Mouse (Mus musculus) brain, adult 10 weeks (tissue): ENCODE results near the gene Baiap3. TPM values are rescaled to one million over a fixed set of nuclear protein-coding genes. Genes with fewer than 3 reads are reported as not detected.

Experiments
- polyA plus RNA-seq: library from polyadenylated mRNA; stranded (reverse); fragments of 350-450 nt; fragmentation: Illumina TruSeq; extraction: RNeasy Lipid Tissue Mini Kit (QIAGEN cat#74804); gene quantifications from one replicate; pipeline ENCODE4 v1.2.3, GENCODE M21; 2015; ENCODE audit warnings: low read depth, low replicate concordance

Baiap3 gene
- 27.7 TPM for polyA plus RNA-seq

GRCm38 (mm10) chr17:25256140-25256754 lies at the start of gene Baiap3:
TSS of gene Baiap3 (minus strand) at chr17:25256364.

GRCm38 (mm10) chr17:25298094-25298493 lies 41.9 kb upstream of the Baiap3 start, which contains the start of gene Prss34:
TSS of gene Prss34 (plus strand) at chr17:25298394.

GRCm38 (mm10) chr17:25274571-25275346 lies 18.6 kb upstream of the Baiap3 start, which contains the start of gene Ube2i:
TSS of gene Ube2i (minus strand) at chr17:25274622.

GRCm38 (mm10) chr17:25239695-25240636 lies 16.2 kb downstream of the Baiap3 start, which contains the start of the genes Gnptg and Tsr3:
TSS of gene Gnptg (minus strand) at chr17:25240124.
TSS of gene Tsr3 (plus strand) at chr17:25240170.

Other genes starting within 250 kb of the Baiap3 start
- gene Cramp1l, start 240.6 kb downstream of the Baiap3 start, polyA plus RNA-seq, result 11.8 TPM
- 13.7 TPM for gene Ift140, start 240.3 kb downstream of the Baiap3 start, polyA plus RNA-seq
- gene Tmem204, start 172.8 kb downstream of the Baiap3 start, polyA plus RNA-seq, result 13.5 TPM
- gene Telo2, start 140.4 kb downstream of the Baiap3 start, polyA plus RNA-seq, result 26.7 TPM
- gene Ptx4, start 135.6 kb downstream of the Baiap3 start, polyA plus RNA-seq, result not detected
- gene Clcn7, start 123.0 kb downstream of the Baiap3 start, polyA plus RNA-seq, result 34.5 TPM
- not detected for gene Ccdc154, start 93.9 kb downstream of the Baiap3 start, polyA plus RNA-seq
- not detected for gene Gm38655, start 80.9 kb downstream of the Baiap3 start, polyA plus RNA-seq
- gene BC003965, start 71.8 kb downstream of the Baiap3 start, polyA plus RNA-seq, result 24.5 TPM
- 35.6 TPM for gene Unkl, start 68.0 kb downstream of the Baiap3 start, polyA plus RNA-seq
- 127 TPM for gene Gnptg, start 16.2 kb downstream of the Baiap3 start, polyA plus RNA-seq
- gene Tsr3, start 16.2 kb downstream of the Baiap3 start, polyA plus RNA-seq, result 33.2 TPM
- 197 TPM for gene Ube2i, start 18.3 kb upstream of the Baiap3 start, polyA plus RNA-seq
- not detected for gene Prss34, start 42.0 kb upstream of the Baiap3 start, polyA plus RNA-seq
- gene Prss28, start 52.3 kb upstream of the Baiap3 start, polyA plus RNA-seq, result not detected
- gene Prss29, start 62.3 kb upstream of the Baiap3 start, polyA plus RNA-seq, result not detected
- not detected for gene Tpsab1, start 89.2 kb upstream of the Baiap3 start, polyA plus RNA-seq
- gene Tpsb2, start 109.9 kb upstream of the Baiap3 start, polyA plus RNA-seq, result 0.45 TPM
- not detected for gene Tpsg1, start 112.9 kb upstream of the Baiap3 start, polyA plus RNA-seq
- 24.6 TPM for gene Cacna1h, start 177.4 kb upstream of the Baiap3 start, polyA plus RNA-seq
- gene Tekt4, start 198.3 kb upstream of the Baiap3 start, polyA plus RNA-seq, result 0.89 TPM
- gene Sstr5, start 240.9 kb upstream of the Baiap3 start, polyA plus RNA-seq, result 0.22 TPM